Mouse (Mus musculus): ENCODE measurements around the gene Gm49393. TPM values are rescaled to one million over a fixed set of nuclear protein-coding genes. Genes with fewer than 3 reads are reported as not detected.
"Not testable (repeated sequence)": the region's sequence is repeated elsewhere in the genome, so short reads cannot be mapped to it uniquely, and the experiment has no call there.

Gm49393 gene
- not detected in 2 replicates for polyA plus RNA-seq (2015; fragmentation: Nextera tagmentation; extraction: Ambion mirVana)

- H3K27ac ChIP-seq; H3K9ac ChIP-seq; H3K36me3 ChIP-seq; H3K27me3 ChIP-seq; H3K4me2 ChIP-seq (replicated peaks); H3K4me1 ChIP-seq; ATAC-seq (ENCODE audit: low FRiP score, low read depth); H3K9me3 ChIP-seq; H3K4me3 ChIP-seq: not testable (repeated sequence)
- WGBS, result 68% methylated on average over 2 of the region's 2 CpGs
These were observed at the start of gene Gm49393 for GRCm38 (mm10) chr13:60935490-60935889. Gm49393 (minus strand) TSS chr13:60935590.

GRCm38 (mm10) chr13:60972319-60972718 lies 36.9 kb upstream of the Gm49393 start:
- not testable (repeated sequence) for H3K36me3 ChIP-seq; H3K9ac ChIP-seq; H3K4me1 ChIP-seq; H3K27me3 ChIP-seq; H3K9me3 ChIP-seq; ATAC-seq (ENCODE audit: low FRiP score, low read depth); H3K27ac ChIP-seq; H3K4me3 ChIP-seq; H3K4me2 ChIP-seq (replicated peaks)
- WGBS, result 72% methylated on average over 4 of the region's 4 CpGs

- WGBS, result 29% methylated on average over 5 of the region's 5 CpGs
- H3K9me3 ChIP-seq, result not testable (repeated sequence)
These were observed 28.6 kb upstream of the Gm49393 start for GRCm38 (mm10) chr13:60963985-60964384.

GRCm38 (mm10) chr13:60961706-60962105 lies 26.3 kb upstream of the Gm49393 start:
- Histone ChIP-seq H3K27ac (no peak overlapping the region), H3K4me3 (no peak overlapping the region), H3K9me3 (peaks cover 3% of the 10 kb centered on the region), H3K9ac (no peak overlapping the region), H3K4me1 (no peaks in the 10 kb centered on the region), H3K4me2 (replicated peaks) (no peak overlapping the region), H3K27me3 (no peaks in the 10 kb centered on the region), H3K36me3 (no peaks in the 10 kb centered on the region)
- WGBS, result 63% methylated on average over 5 of the region's 5 CpGs
- ATAC-seq (ENCODE audit: low FRiP score, low read depth), result no peak

More at GRCm38 (mm10) chr13:60963985-60964384, 28.6 kb upstream of the Gm49393 start:
- not testable (repeated sequence) for H3K9ac ChIP-seq; ATAC-seq (ENCODE audit: low FRiP score, low read depth); H3K4me3 ChIP-seq; H3K4me1 ChIP-seq; H3K4me2 ChIP-seq (replicated peaks); H3K27me3 ChIP-seq; H3K36me3 ChIP-seq; H3K27ac ChIP-seq

- not testable (repeated sequence) for H3K4me2 ChIP-seq (replicated peaks); H3K4me1 ChIP-seq; H3K36me3 ChIP-seq; H3K4me3 ChIP-seq; ATAC-seq (ENCODE audit: low FRiP score, low read depth); H3K9me3 ChIP-seq; H3K27ac ChIP-seq; H3K9ac ChIP-seq; H3K27me3 ChIP-seq
- WGBS, result 74% methylated on average over 3 of the region's 3 CpGs
These were observed 6.5 kb upstream of the Gm49393 start, which contains the start of gene Tpbpa for GRCm38 (mm10) chr13:60941884-60942283. Tpbpa (minus strand) TSS chr13:60941984.

- no peaks in the 10 kb centered on the region for H3K36me3 ChIP-seq
- no peak within 1 kb of the TSS for H3K4me2 ChIP-seq (replicated peaks)
- 69% methylated on average over 5 of the region's 5 CpGs for WGBS
- H3K9me3 ChIP-seq, result no peaks in the 10 kb centered on the region; the same call in 1 of the 2 replicates
- H3K27ac ChIP-seq, result no peak within 1 kb of the TSS
- H3K9ac ChIP-seq, result no peak within 1 kb of the TSS
- H3K4me3 ChIP-seq, result no peak within 1 kb of the TSS
- no peaks in the 10 kb centered on the region for H3K27me3 ChIP-seq
- no peak for ATAC-seq (ENCODE audit: low FRiP score, low read depth)
- H3K4me1 ChIP-seq, result no peaks in the 10 kb centered on the region
These were observed 1.1 kb upstream of the Gm49393 start, which contains the start of the genes Gm49391 and Ctla2a for GRCm38 (mm10) chr13:60936500-60936901. Gm49391 (minus strand) TSS chr13:60936571. Ctla2a (minus strand) TSS chr13:60936625.

- not testable (repeated sequence) for H3K36me3 ChIP-seq; H3K4me1 ChIP-seq; H3K27ac ChIP-seq; H3K4me3 ChIP-seq; H3K9ac ChIP-seq; H3K27me3 ChIP-seq; H3K9me3 ChIP-seq; H3K4me2 ChIP-seq (replicated peaks); ATAC-seq (ENCODE audit: low FRiP score, low read depth)
- WGBS, result 87% methylated on average over 2 of the region's 2 CpGs
These were observed 30.6 kb downstream of the Gm49393 start, which contains the start of gene Tpbpb for GRCm38 (mm10) chr13:60904780-60905179. Tpbpb (minus strand) TSS chr13:60904880.

- no peak for ATAC-seq (ENCODE audit: low FRiP score, low read depth)
- Histone ChIP-seq H3K4me3 (no peak within 1 kb of the TSS), H3K4me2 (replicated peaks) (no peak within 1 kb of the TSS), H3K9ac (no peak within 1 kb of the TSS), H3K27me3 (no peaks in the 10 kb centered on the region), H3K36me3 (no peaks in the 10 kb centered on the region), H3K27ac (no peak within 1 kb of the TSS), H3K4me1 (no peaks in the 10 kb centered on the region), H3K9me3 (0 out of 2 replicates have a peak, but pooled peaks cover 2% of the 10 kb centered on the region)
- WGBS, result 76% methylated on average over 3 of the region's 3 CpGs
These were observed 38.1 kb downstream of the Gm49393 start, which contains the start of gene Ctla2b for GRCm38 (mm10) chr13:60897328-60897727. Ctla2b (minus strand) TSS chr13:60897447.

GRCm38 (mm10) chr13:60896794-60897193 lies 38.6 kb downstream of the Gm49393 start, which contains the start of gene Gm49392:
Gm49392 (minus strand) TSS chr13:60896894.
- H3K9me3 ChIP-seq; H3K36me3 ChIP-seq; H3K27me3 ChIP-seq; H3K9ac ChIP-seq; ATAC-seq (ENCODE audit: low FRiP score, low read depth); H3K4me1 ChIP-seq; H3K27ac ChIP-seq; H3K4me2 ChIP-seq (replicated peaks); H3K4me3 ChIP-seq: not testable (repeated sequence)
- WGBS, result 85% methylated on average over 8 of the region's 8 CpGs

GRCm38 (mm10) chr13:60895406-60896160 lies 39.8 kb downstream of the Gm49393 start:
- Histone ChIP-seq H3K27me3 (no peaks in the 10 kb centered on the region), H3K27ac (no peak overlapping the region), H3K36me3 (no peaks in the 10 kb centered on the region), H3K9ac (no peak overlapping the region), H3K9me3 (no peaks in the 10 kb centered on the region), H3K4me1 (no peaks in the 10 kb centered on the region), H3K4me3 (no peak overlapping the region), H3K4me2 (replicated peaks) (no peak overlapping the region)
- ATAC-seq (ENCODE audit: low FRiP score, low read depth), result no peak

- Histone ChIP-seq H3K27ac (no peak overlapping the region), H3K36me3 (no peaks in the 10 kb centered on the region), H3K4me2 (replicated peaks) (no peak overlapping the region), H3K9me3 (no peaks in the 10 kb centered on the region), H3K27me3 (no peaks in the 10 kb centered on the region), H3K4me3 (no peak overlapping the region), H3K9ac (no peak overlapping the region), H3K4me1 (no peaks in the 10 kb centered on the region)
- ATAC-seq (ENCODE audit: low FRiP score, low read depth), result no peak
- WGBS, result 94% methylated on average over 1 of the region's 1 CpGs
These were observed 43.1 kb downstream of the Gm49393 start for GRCm38 (mm10) chr13:60892301-60892700.

- Histone ChIP-seq H3K4me3 (no peak within 1 kb of the TSS), H3K4me1 (no peaks in the 10 kb centered on the region), H3K9me3 (no peaks in the 10 kb centered on the region), H3K27ac (no peak within 1 kb of the TSS), H3K4me2 (replicated peaks) (no peak within 1 kb of the TSS), H3K27me3 (no peaks in the 10 kb centered on the region), H3K9ac (no peak within 1 kb of the TSS), H3K36me3 (no peaks in the 10 kb centered on the region)
- WGBS, result 64% methylated on average over 1 of the region's 1 CpGs
- no peak for ATAC-seq (ENCODE audit: low FRiP score, low read depth)
These were observed 71.1 kb downstream of the Gm49393 start, which contains the start of gene 4930486L24Rik for GRCm38 (mm10) chr13:60864281-60864680. 4930486L24Rik (minus strand) TSS chr13:60864475.

Measured in limb, embryonic 13.5 days (tissue).